Mouse (Mus musculus) cerebellum, adult 11 months (tissue): ENCODE results near the gene Mapk12.

Source experiments
- DNase-seq: peaks from one replicate; pipeline ENCODE4 v3.0.0; 2022

Mapk12 gene

GRCm38 (mm10) chr15:89140659-89141252, at the start of gene Mapk12:
Mapk12 (minus strand) TSS chr15:89140703.
- DNase-seq: peak; percentile 70

- no peak for DNase-seq
Observed at GRCm38 (mm10) chr15:89184937-89185227, 44.4 kb upstream of the Mapk12 start.

- DNase-seq: no peak
Observed at GRCm38 (mm10) chr15:89184141-89184936, 43.8 kb upstream of the Mapk12 start.

- DNase-seq: no peak
Observed at GRCm38 (mm10) chr15:89182842-89183241, 42.3 kb upstream of the Mapk12 start.

- peak; percentile 64 for DNase-seq
Observed at GRCm38 (mm10) chr15:89182328-89182741, 41.8 kb upstream of the Mapk12 start.

- no peak for DNase-seq
Observed at GRCm38 (mm10) chr15:89181561-89182270, 41.2 kb upstream of the Mapk12 start.

- DNase-seq: peak; percentile 77
Observed at GRCm38 (mm10) chr15:89180571-89181229, 40.2 kb upstream of the Mapk12 start, which contains the start of gene Plxnb2. Plxnb2 (minus strand) TSS chr15:89180788.

GRCm38 (mm10) chr15:89180081-89180541, 39.6 kb upstream of the Mapk12 start:
- DNase-seq: no peak

- DNase-seq: no peak
Observed at GRCm38 (mm10) chr15:89179630-89179964, 39.1 kb upstream of the Mapk12 start.

GRCm38 (mm10) chr15:89178954-89179629, 38.6 kb upstream of the Mapk12 start:
- peak; percentile 73 for DNase-seq

GRCm38 (mm10) chr15:89178260-89178860, 37.9 kb upstream of the Mapk12 start:
- peak; percentile 87 for DNase-seq

GRCm38 (mm10) chr15:89177576-89178259, 37.2 kb upstream of the Mapk12 start:
- no peak for DNase-seq

GRCm38 (mm10) chr15:89177121-89177520, 36.6 kb upstream of the Mapk12 start:
- peak; percentile 81 for DNase-seq

- DNase-seq: no peak
Observed at GRCm38 (mm10) chr15:89175411-89176155, 35.1 kb upstream of the Mapk12 start.

- peak; percentile 55 for DNase-seq
Observed at GRCm38 (mm10) chr15:89174889-89175339, 34.4 kb upstream of the Mapk12 start.

GRCm38 (mm10) chr15:89173906-89174214, 33.4 kb upstream of the Mapk12 start:
- DNase-seq: peak; percentile 76

- peak; percentile 64 for DNase-seq
Observed at GRCm38 (mm10) chr15:89173024-89173905, 32.8 kb upstream of the Mapk12 start.

GRCm38 (mm10) chr15:89172276-89172935, 31.9 kb upstream of the Mapk12 start:
- no peak for DNase-seq

GRCm38 (mm10) chr15:89171526-89172051, 31.1 kb upstream of the Mapk12 start:
- DNase-seq: no peak
